Mouse (Mus musculus) liver, adult 2 months (tissue): ENCODE data around the gene Atp5c1. TPM values are rescaled to one million over a fixed set of nuclear protein-coding genes. Genes with fewer than 3 reads are reported as not detected.
A peak's percentile ranks its signal among the peaks of the same experiment; 100 is the strongest.

Experiments used
- DNase-seq: peaks from one replicate; pipeline ENCODE4 v3.0.0-alpha.2; 2011; ENCODE audit warnings: low read depth, low spot score; ENCODE audit errors: extremely low read depth
- H3K27ac ChIP-seq: fragments of 200-500 bp; replicated peaks from 2 replicates; pipeline ENCODE4 v1.5.1; 2012; ENCODE audit warnings: low read depth, mild to moderate bottlenecking, control low read depth, inconsistent platforms, low read length; ENCODE audit not compliant: insufficient read depth
- H3K27me3 ChIP-seq: fragments of 200-500 bp; 2 replicates; pipeline ENCODE4 v1.6.1; 2012; ENCODE audit warnings: mild to moderate bottlenecking, moderate library complexity, low read length, inconsistent platforms; ENCODE audit not compliant: control insufficient read depth, insufficient read depth
- H3K36me3 ChIP-seq: fragments of 200-500 bp; 2 replicates; pipeline ENCODE4 v1.6.1; 2012; ENCODE audit warnings: low read length, inconsistent platforms; ENCODE audit not compliant: control insufficient read depth, insufficient read depth
- H3K4me1 ChIP-seq: fragments of 200-500 bp; 2 replicates; pipeline ENCODE4 v1.6.1; 2011; ENCODE audit warnings: low read length; ENCODE audit not compliant: control insufficient read depth, insufficient read depth
- H3K4me3 ChIP-seq: fragments of 200-500 bp; 2 replicates; pipeline ENCODE4 v1.5.1; 2011; ENCODE audit warnings: low read depth, mild to moderate bottlenecking, control low read depth, low read length, moderate library complexity; ENCODE audit not compliant: insufficient read depth
- H3K79me2 ChIP-seq: fragments of 200-500 bp; 2 replicates; pipeline ENCODE4 v1.6.1; 2012; ENCODE audit warnings: inconsistent platforms, mild to moderate bottlenecking, low read length, moderate library complexity; ENCODE audit not compliant: control insufficient read depth, insufficient read depth
- H3K9ac ChIP-seq: fragments of 200-500 bp; 2 replicates; pipeline ENCODE4 v1.6.1; 2012; ENCODE audit warnings: low read depth, mild to moderate bottlenecking, control low read depth, inconsistent platforms, low read length
- CTCF ChIP-seq: fragments of 200-500 bp; IDR thresholded peaks from 2 replicates; pipeline ENCODE4 v1.5.1; 2011; ENCODE audit warnings: low read depth, low read length, control low read depth
- POLR2A ChIP-seq: fragments of 200-500 bp; IDR thresholded peaks from 2 replicates; pipeline ENCODE4 v1.6.1; 2011; ENCODE audit warnings: low read length, control low read depth; ENCODE audit not compliant: insufficient read depth; ENCODE audit errors: extremely low read depth
- WGBS: fragments of 180-500 bp; shearing (Covaris S2); methylation state at CpG from one replicate; pipeline ENCODE4 v1.1.7; 2018; 5-methylcytosine and 5-hydroxymethylcytosine counted together
- polyA plus RNA-seq: library from polyadenylated mRNA; depleted of rRNA; stranded (reverse); fragments of >200 nt; gene quantifications from 2 replicates; pipeline ENCODE4 v1.2.3, GENCODE M21; 2012; rRNA removed
- total RNA-seq: library from RNA; depleted of rRNA; stranded (reverse); fragments of >200 nt; gene quantifications from 2 replicates; pipeline ENCODE4 v1.2.3, GENCODE M21; 2014; rRNA removed

The Atp5c1 gene
- 559 and 593 TPM in 2 replicates for total RNA-seq
- 314 and 324 TPM in 2 replicates for polyA plus RNA-seq

DNA sequence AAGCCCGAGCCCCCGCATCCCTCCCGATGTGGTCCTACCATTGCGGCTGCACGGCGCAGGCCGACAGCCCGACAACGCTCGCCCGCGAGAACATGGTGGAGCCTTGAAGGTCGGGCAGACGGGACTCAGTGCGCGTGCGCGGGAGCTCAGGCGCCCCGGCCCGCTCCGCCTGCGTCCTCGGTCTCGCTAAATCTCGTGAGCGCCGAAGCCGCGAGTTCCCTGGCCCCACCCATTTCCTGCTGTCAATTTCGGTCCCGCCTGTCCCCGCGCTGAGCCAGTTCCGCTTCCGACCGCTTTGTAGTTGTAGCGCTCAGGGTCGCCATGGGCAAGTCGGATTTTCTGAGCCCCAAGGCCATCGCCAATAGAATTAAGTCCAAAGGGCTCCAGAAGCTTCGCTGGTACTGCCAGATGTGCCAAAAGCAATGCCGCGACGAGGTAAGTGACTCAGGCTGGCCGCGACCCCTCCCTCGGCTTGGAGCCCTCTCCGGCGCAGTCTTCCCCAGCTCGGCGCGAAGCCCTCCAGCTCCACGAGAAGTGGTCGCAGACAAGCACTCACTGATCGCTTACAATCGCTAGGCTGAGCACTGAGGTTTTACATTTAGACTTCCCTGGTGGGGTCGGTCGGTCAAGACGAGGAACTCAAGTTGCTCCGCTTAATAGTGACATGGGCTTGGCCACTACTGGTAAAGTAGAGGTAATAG lies at the start of gene Atp5c1, which contains the start of gene Kin:
TSS of gene Atp5c1 (minus strand) at position 201 of the 701 bp plus-strand sequence.
TSS of gene Kin (plus strand) at position 284 of the 701 bp plus-strand sequence.
- TF ChIP-seq POLR2A (peak; percentile 82), CTCF (peak; percentile 46)
- H3K9ac ChIP-seq: peak within 1 kb of the TSS; percentile 97
- peak within 1 kb of the TSS; percentile 98 for H3K27ac ChIP-seq
- DNase-seq: peak; percentile 89
- no peaks in the 10 kb centered on the region for H3K27me3 ChIP-seq
- under 1% methylated on average over 61 of the region's 61 CpGs for WGBS
- peaks cover 27% of the 10 kb centered on the region for H3K4me1 ChIP-seq
- peaks cover 53% of the 10 kb centered on the region for H3K79me2 ChIP-seq
- H3K4me3 ChIP-seq: peak within 1 kb of the TSS; percentile 94
- H3K36me3 ChIP-seq: no peaks in the 10 kb centered on the region

GRCm38 (mm10) chr2:10128571-10128970 lies 48.3 kb upstream of the Atp5c1 start:
- peak overlapping the region; percentile 98 for H3K27ac ChIP-seq
- peaks cover 23% of the 10 kb centered on the region for H3K36me3 ChIP-seq
- 22% methylated on average over 4 of the region's 4 CpGs for WGBS
- H3K4me1 ChIP-seq: peaks cover 29% of the 10 kb centered on the region
- TF ChIP-seq POLR2A (no peak), CTCF (no peak)
- no peaks in the 10 kb centered on the region for H3K27me3 ChIP-seq
- peak; percentile 99 for DNase-seq
- peak overlapping the region; percentile 89 for H3K9ac ChIP-seq
- 0 out of 2 replicates have a peak, but pooled peaks cover 3% of the 10 kb centered on the region for H3K79me2 ChIP-seq
- H3K4me3 ChIP-seq: peak overlapping the region; percentile 62

DNA sequence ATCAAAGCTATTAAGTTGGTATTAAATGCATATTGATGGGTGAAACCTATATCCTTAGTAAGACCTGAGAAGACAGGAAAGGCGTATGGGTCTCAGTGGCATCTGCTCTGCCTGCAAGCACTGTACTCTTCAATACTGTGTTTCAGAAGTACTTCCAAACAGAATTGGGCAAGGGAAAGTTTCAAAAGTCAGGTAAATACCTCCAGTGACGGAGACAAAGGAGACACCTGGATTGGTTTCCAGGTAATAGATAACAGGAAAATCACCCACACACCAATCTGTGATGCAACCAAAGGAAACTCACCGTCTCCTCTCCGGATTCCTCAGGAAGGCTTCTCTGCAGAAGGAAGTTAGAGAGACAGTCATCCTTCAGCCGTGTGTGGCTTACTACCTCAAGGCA lies 47.2 kb upstream of the Atp5c1 start:
- peak; percentile 96 for DNase-seq
- 18% methylated on average over 5 of the region's 5 CpGs for WGBS
- Histone ChIP-seq H3K79me2 (0 out of 2 replicates have a peak, but pooled peaks cover 3% of the 10 kb centered on the region), H3K4me1 (peaks cover 29% of the 10 kb centered on the region), H3K36me3 (peaks cover 31% of the 10 kb centered on the region), H3K9ac (peak overlapping the region; percentile 89), H3K27ac (peak overlapping the region; percentile 98), H3K27me3 (no peaks in the 10 kb centered on the region), H3K4me3 (peak overlapping the region; percentile 52; the same call in 1 of the 2 replicates)
- TF ChIP-seq POLR2A (no peak), CTCF (no peak)

- TF ChIP-seq POLR2A (no peak), CTCF (no peak)
- Histone ChIP-seq H3K36me3 (peaks cover 40% of the 10 kb centered on the region), H3K27ac (peak overlapping the region; percentile 100), H3K79me2 (peaks cover 3% of the 10 kb centered on the region; the same call in 1 of the 2 replicates), H3K27me3 (no peaks in the 10 kb centered on the region), H3K4me3 (peak overlapping the region; percentile 58), H3K4me1 (peaks cover 21% of the 10 kb centered on the region), H3K9ac (peak overlapping the region; percentile 90)
- 34% methylated on average over 4 of the region's 4 CpGs for WGBS
- peak; percentile 99 for DNase-seq
Measured at GRCm38 (mm10) chr2:10126122-10126521, 45.8 kb upstream of the Atp5c1 start.

DNA sequence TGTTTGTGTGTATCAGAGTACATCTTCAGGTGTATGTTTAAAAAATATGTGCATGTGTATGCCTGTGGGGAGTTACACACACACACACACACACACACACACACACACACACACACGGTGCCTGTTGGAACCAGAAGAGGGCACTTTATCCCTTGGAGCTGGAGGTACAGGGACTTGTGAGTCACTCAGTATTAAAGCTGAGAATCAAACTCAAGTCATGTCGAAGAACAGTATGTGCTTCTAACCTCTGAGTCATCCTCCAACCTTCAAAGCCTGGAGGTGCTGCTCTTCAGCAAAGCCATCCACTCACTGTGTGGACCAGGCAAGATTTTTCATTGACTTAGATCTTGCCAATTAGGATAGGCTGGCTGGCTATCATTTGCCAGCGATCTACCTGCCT lies 41.5 kb upstream of the Atp5c1 start:
- no peak for DNase-seq
- TF ChIP-seq CTCF (no peak), POLR2A (no peak)
- WGBS: 31% methylated on average over 3 of the region's 3 CpGs
- Histone ChIP-seq H3K9ac (no peak overlapping the region), H3K4me3 (no peak overlapping the region), H3K27me3 (no peaks in the 10 kb centered on the region), H3K36me3 (peaks cover 76% of the 10 kb centered on the region), H3K79me2 (peaks cover 3% of the 10 kb centered on the region; the same call in 1 of the 2 replicates), H3K4me1 (peaks cover 12% of the 10 kb centered on the region), H3K27ac (no peak overlapping the region)

GRCm38 (mm10) chr2:10119276-10119675 lies 39.0 kb upstream of the Atp5c1 start:
- Histone ChIP-seq H3K4me1 (peaks cover 2% of the 10 kb centered on the region; the same call in 1 of the 2 replicates), H3K9ac (no peak overlapping the region), H3K27ac (no peak overlapping the region), H3K36me3 (peaks cover 87% of the 10 kb centered on the region), H3K79me2 (peaks cover 3% of the 10 kb centered on the region), H3K4me3 (no peak overlapping the region), H3K27me3 (no peaks in the 10 kb centered on the region)
- TF ChIP-seq CTCF: no peak
- TF ChIP-seq POLR2A: no peak
- 45% methylated on average over 8 of the region's 8 CpGs for WGBS
- no peak for DNase-seq
